ENCODE assay signal across 17 mouse cellular contexts in genomic region chr1:98667887-98668286, GRCm38 (mm10).
DNase-seq lines count a peak whose midpoint lies in the region; ATAC-seq and TF ChIP-seq lines count a peak whose summit lies in the region.
"Had no signal": no experiment of that assay in that cellular context is flagged by ENCODE, and none has a peak within 500 bp of the region (broad histone marks: within the 10 kb centered on the region; RNA-seq: fewer than 3 reads in every experiment).

No protein-coding gene starts in this region.

- no peak for TF ChIP-seq CTCF in thymus, adult 2 months (IDR thresholded peaks at IDR 0.05; ENCODE audit: borderline replicate concordance, control insufficient read depth, extremely low read depth, insufficient read depth, low read length, poor library complexity)

- H3K36me3 ChIP-seq in thymus, adult 2 months (ENCODE audit: control insufficient read depth, insufficient read depth, low read length), result no peaks in the 10 kb centered on the region
- H3K36me3 ChIP-seq: hindbrain, embryonic 15.5 days; intestine, embryonic 15.5 days; midbrain, embryonic 10.5 days had no signal

- ATAC-seq in cerebellum, adult (ENCODE audit: insufficient number of reproducible peaks, low FRiP score, low TSS enrichment), result peak; percentile 78; the same call in 1 of the 2 replicates
- ATAC-seq in inflammation-experienced regulatory T-cells, adult 6 months, result no peak
- ATAC-seq: intestine, embryonic 15.5 days; lung, postnatal 0 days had no signal

- WGBS in thymus, adult 2 months, result 98% methylated on average over 1 of the region's 1 CpGs

- H3K4me1 ChIP-seq in thymus, adult 2 months (replicated peaks; ENCODE audit: control insufficient read depth, insufficient read depth, low read length), result no peaks in the 10 kb centered on the region
- H3K4me1 ChIP-seq: hindbrain, embryonic 15.5 days; intestine, embryonic 15.5 days; midbrain, embryonic 10.5 days had no signal

- DNase-seq in cerebellum, adult 11-12 months, result no peak
- DNase-seq in layer of hippocampus, adult 11-12 months (ENCODE audit: low spot score), result peak; percentile 19
- no peak for DNase-seq in layer of hippocampus, postnatal 10 days (ENCODE audit: low spot score in 2 of 2)
- peak; percentile 56 for DNase-seq in brain, adult 2 months (ENCODE audit: low read depth, low spot score)
- peak; percentile 26 for DNase-seq in layer of hippocampus, adult 9-10 months (ENCODE audit: low spot score)
- no peak for DNase-seq in thymus, adult 2 months
- DNase-seq: adrenal gland, postnatal 36 days; cerebellum, adult 8-10 months; kidney, adult 8-10 months; kidney, postnatal 10 days had no signal

- no peak overlapping the region for H3K27ac ChIP-seq in thymus, adult 2 months (ENCODE audit: control insufficient read depth, insufficient read depth, low read length)
- H3K27ac ChIP-seq: hindbrain, embryonic 15.5 days; intestine, embryonic 15.5 days; midbrain, embryonic 10.5 days; stomach, postnatal 0 days had no signal

- no peaks in the 10 kb centered on the region for H3K27me3 ChIP-seq in thymus, adult 2 months (ENCODE audit: control insufficient read depth, insufficient read depth, low read length)
- H3K27me3 ChIP-seq: hindbrain, embryonic 15.5 days; intestine, embryonic 15.5 days had no signal

- no peak overlapping the region for H3K4me3 ChIP-seq in thymus, adult 2 months (ENCODE audit: control insufficient read depth, insufficient read depth, low read length)
- H3K4me3 ChIP-seq: hindbrain, embryonic 15.5 days; intestine, embryonic 15.5 days; midbrain, embryonic 10.5 days had no signal

- TF ChIP-seq POLR2A in thymus, adult 2 months (IDR thresholded peaks at IDR 0.05; ENCODE audit: control insufficient read depth, extremely low read depth, insufficient read depth, low read length, poor library complexity), result no peak

Comparison
In these comparisons a context has a peak if more than half of its experiments do, and no peak if none do; other contexts are left out.
1. DNase-seq: peak in layer of hippocampus, adult 11-12 months (single experiment), brain, adult 2 months (single experiment) and layer of hippocampus, adult 9-10 months (single experiment); none in cerebellum, adult 11-12 months (single experiment), layer of hippocampus, postnatal 10 days (0 of 2) and thymus, adult 2 months (single experiment).